Mouse (Mus musculus) thymus, adult 2 months (tissue): ENCODE data around the gene Zfp27. TPM values are rescaled to one million over a fixed set of nuclear protein-coding genes. Genes with fewer than 3 reads are reported as not detected.

Experiments used
- DNase-seq: peaks from one replicate; pipeline ENCODE4 v3.0.0; 2021
- H3K27ac ChIP-seq: fragments of 200-500 bp; 2 replicates; pipeline ENCODE4 v1.5.1; 2012; ENCODE audit warnings: low read length, control low read depth; ENCODE audit not compliant: control insufficient read depth, insufficient read depth
- H3K27me3 ChIP-seq: fragments of 200-500 bp; 2 replicates; pipeline ENCODE4 v1.6.1; 2012; ENCODE audit warnings: mild to moderate bottlenecking, low read length, moderate library complexity, mixed read lengths; ENCODE audit not compliant: control insufficient read depth, insufficient read depth
- H3K36me3 ChIP-seq: fragments of 200-500 bp; 2 replicates; pipeline ENCODE4 v1.6.1; 2012; ENCODE audit warnings: mild to moderate bottlenecking, low read length, moderate library complexity; ENCODE audit not compliant: control insufficient read depth, insufficient read depth
- H3K4me1 ChIP-seq: fragments of 200-500 bp; replicated peaks from 2 replicates; pipeline ENCODE4 v1.6.1; 2012; ENCODE audit warnings: low read length; ENCODE audit not compliant: control insufficient read depth, insufficient read depth
- H3K4me3 ChIP-seq: fragments of 200-500 bp; 2 replicates; pipeline ENCODE4 v1.5.1; 2012; ENCODE audit warnings: mild to moderate bottlenecking, low read length, control low read depth, moderate library complexity; ENCODE audit not compliant: control insufficient read depth, insufficient read depth
- CTCF ChIP-seq: fragments of 200-500 bp; IDR thresholded peaks from 2 replicates; pipeline ENCODE4 v1.5.1; 2012; ENCODE audit warnings: mild to moderate bottlenecking, control low read depth, low read length, moderate library complexity, borderline replicate concordance; ENCODE audit not compliant: control insufficient read depth, poor library complexity, insufficient read depth; ENCODE audit errors: extremely low read depth
- POLR2A ChIP-seq: fragments of 200-500 bp; IDR thresholded peaks from 2 replicates; pipeline ENCODE4 v1.6.1; 2012; ENCODE audit warnings: mild to moderate bottlenecking, low read length, control low read depth, moderate library complexity; ENCODE audit not compliant: control insufficient read depth, poor library complexity, insufficient read depth; ENCODE audit errors: extremely low read depth
- WGBS: fragments of 180-500 bp; shearing (Covaris S2); methylation state at CpG from one replicate; pipeline ENCODE4 v1.1.7; 2018; 5-methylcytosine and 5-hydroxymethylcytosine counted together
- polyA plus RNA-seq: library from polyadenylated mRNA; depleted of rRNA; stranded (reverse); fragments of >200 nt; gene quantifications from 2 replicates; pipeline ENCODE4 v1.2.3, GENCODE M21; 2012; rRNA removed

Zfp27 gene
- polyA plus RNA-seq, 1 experiment, result 2.5 TPM

DNA sequence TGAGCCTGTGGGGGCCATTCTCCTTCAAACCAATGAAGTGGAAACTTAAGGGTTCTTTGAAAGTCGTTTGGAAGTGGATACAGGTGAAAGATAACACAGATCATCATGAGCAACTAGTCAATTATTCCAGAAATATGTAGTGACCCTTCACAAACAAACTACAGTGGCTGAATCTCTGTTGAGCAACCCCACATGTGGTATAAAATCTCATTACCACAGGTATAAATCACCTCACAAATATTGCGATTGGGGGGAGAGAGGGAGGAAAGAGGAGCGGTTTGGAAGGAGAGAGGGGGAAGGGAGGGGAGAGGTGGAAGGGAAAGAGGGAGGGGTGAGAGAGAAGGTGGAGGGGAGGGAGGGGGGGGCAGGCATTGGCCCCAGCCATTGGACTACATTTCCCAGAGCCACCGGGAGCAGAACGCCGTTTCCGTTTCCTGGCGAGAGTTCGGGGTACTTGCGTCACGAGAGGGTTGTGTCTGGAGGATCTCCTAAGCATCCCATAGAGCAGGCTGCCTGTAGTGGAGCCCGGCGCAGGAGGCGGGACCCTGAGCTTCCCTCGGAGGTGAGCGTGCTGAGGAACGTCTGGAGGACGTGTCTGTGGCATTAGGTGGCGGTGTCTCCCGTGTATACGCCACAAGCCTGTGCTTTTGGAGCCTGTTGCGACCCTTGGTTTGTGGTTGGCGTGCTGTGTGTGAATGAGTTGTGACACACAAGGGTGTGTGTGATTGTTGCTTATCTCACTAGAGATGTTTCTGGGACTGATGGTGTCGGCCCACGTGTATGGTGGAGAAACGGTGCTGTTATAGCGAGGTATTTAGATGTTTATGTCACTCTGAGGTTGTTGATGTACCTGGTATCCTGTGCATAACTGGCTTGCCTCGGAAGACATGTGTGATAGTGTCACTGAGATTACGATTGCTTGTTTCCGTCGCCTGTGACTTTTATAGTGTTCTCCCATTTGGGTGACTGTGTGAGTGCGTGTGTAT lies 46.5 kb downstream of the Zfp27 start, which contains the start of gene Zfp420:
Gene Zfp420, plus strand, starts transcription at position 448 of the 986 bp plus-strand sequence.
- TF ChIP-seq CTCF, result 0 out of 2 replicates have a peak, but pooled peaks have one; percentile 14
- 0 out of 2 replicates have a peak, but pooled peaks have one; percentile 43 for TF ChIP-seq POLR2A
- Histone ChIP-seq H3K27ac (peak within 1 kb of the TSS; percentile 25; the same call in 1 of the 2 replicates), H3K36me3 (no peaks in the 10 kb centered on the region), H3K4me1 (no peaks in the 10 kb centered on the region), H3K27me3 (no peaks in the 10 kb centered on the region), H3K4me3 (peak within 1 kb of the TSS; percentile 52)
- DNase-seq, result peak; percentile 84
- 4% methylated on average over 32 of the region's 32 CpGs for WGBS

DNA sequence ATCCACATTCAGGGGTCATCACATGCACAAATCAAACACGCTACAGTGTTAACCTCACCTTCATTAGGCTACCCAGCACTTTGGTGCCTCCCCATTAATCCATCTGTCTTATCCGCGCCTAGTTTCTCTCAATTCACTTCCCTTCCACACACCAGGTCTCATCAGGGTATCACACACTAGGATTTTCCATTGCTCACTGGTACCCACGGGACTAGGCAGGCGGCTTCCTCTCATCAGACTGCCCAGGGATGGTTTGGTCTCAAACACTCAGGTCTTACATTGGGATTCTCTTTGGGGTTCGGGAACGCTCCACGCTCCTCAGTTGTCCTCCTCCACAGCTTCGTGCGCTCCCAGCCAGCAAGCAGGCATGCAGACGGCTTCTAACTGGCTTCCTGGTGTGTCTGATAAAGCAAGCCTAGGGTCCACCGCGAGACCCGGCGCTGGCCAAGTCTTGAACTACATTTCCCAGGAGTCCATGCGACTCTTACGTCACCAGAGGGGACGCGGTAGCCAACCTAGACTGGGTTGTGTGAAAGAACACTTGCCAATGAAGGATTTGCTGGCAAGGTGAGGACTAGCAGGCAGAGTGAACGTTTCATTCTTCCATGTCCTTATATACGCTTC lies 53.0 kb downstream of the Zfp27 start, which contains the start of gene Zfp940:
Gene Zfp940, minus strand, starts transcription at position 451 of the 624 bp plus-strand sequence.
- Histone ChIP-seq H3K27me3 (no peaks in the 10 kb centered on the region), H3K4me1 (peaks cover 6% of the 10 kb centered on the region), H3K36me3 (no peaks in the 10 kb centered on the region), H3K27ac (no peak within 1 kb of the TSS), H3K4me3 (peak within 1 kb of the TSS; percentile 85)
- TF ChIP-seq POLR2A (peak; percentile 33; the same call in 1 of the 2 replicates), CTCF (no peak)
- 2% methylated on average over 21 of the region's 21 CpGs for WGBS
- peak; percentile 91 for DNase-seq

DNA sequence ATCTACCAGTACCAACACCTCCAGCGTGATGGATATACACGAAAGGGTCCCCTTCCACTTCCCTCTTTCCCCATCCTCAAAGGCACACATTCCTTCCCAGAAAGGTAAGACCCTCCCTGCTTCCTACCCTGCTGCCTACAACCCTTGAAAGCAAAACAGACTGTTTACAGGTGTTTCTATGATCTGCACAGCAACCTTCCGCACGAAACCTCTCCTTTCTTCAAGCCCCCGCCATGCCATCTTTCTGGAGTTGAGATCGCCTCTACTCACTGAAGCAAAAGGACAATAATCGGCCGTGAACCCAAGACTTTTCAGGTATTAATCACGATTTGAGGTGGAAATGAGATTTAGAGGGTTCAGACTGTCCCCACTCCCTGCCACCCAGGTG lies 53.5 kb downstream of the Zfp27 start:
- no peaks in the 10 kb centered on the region for H3K27me3 ChIP-seq
- no peaks in the 10 kb centered on the region for H3K36me3 ChIP-seq
- TF ChIP-seq CTCF (no peak), POLR2A (no peak)
- no peak for DNase-seq
- H3K27ac ChIP-seq, result no peak overlapping the region
- H3K4me1 ChIP-seq, result peaks cover 6% of the 10 kb centered on the region
- 59% methylated on average over 9 of the region's 9 CpGs for WGBS
- peak overlapping the region; percentile 85; the same call in 1 of the 2 replicates for H3K4me3 ChIP-seq

DNA sequence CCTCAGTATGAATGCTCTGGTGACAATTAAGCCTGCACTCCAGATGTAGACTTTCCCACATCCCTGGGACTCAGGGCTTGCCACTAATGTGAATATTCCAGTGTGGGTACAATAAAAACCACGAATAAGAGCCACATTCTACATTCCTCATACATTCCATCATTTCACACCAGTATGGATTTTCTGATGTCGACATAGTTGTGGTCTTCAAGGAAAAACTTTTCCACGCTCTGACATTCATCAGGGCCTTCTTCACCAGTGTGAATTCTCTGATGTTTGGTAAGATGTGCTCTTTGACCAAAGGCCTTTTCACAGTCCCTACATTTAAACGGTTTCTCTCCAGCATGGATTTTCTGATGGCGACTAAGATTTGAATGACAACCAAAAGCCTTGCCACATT lies 61.8 kb downstream of the Zfp27 start:
- DNase-seq, result no peak
- H3K27me3 ChIP-seq, result no peaks in the 10 kb centered on the region
- no peak overlapping the region for H3K27ac ChIP-seq
- WGBS, result 95% methylated on average over 5 of the region's 5 CpGs
- no peaks in the 10 kb centered on the region for H3K4me1 ChIP-seq
- TF ChIP-seq POLR2A, result no peak
- TF ChIP-seq CTCF, result no peak
- no peak overlapping the region for H3K4me3 ChIP-seq
- peaks cover 13% of the 10 kb centered on the region for H3K36me3 ChIP-seq

Other genes starting within 250 kb of the Zfp27 start
- 0.13 TPM in 1 of 2 replicates, not detected in the other for gene Catsperg2, start 179.5 kb downstream of the Zfp27 start, polyA plus RNA-seq
- gene Zfp84, start 138.0 kb downstream of the Zfp27 start, polyA plus RNA-seq, result 8.6 and 9.0 TPM in 2 replicates
- 1.3 and 1.6 TPM in 2 replicates for gene Zfp30, start 122.6 kb downstream of the Zfp27 start, polyA plus RNA-seq
- gene Zfp790, start 90.5 kb downstream of the Zfp27 start, polyA plus RNA-seq, result 3.4 and 3.5 TPM in 2 replicates
- 0.89 and 1.0 TPM in 2 replicates for gene Zfp940, start 52.9 kb downstream of the Zfp27 start, polyA plus RNA-seq
- gene Zfp420, start 46.6 kb downstream of the Zfp27 start, polyA plus RNA-seq, result 1.3 and 1.5 TPM in 2 replicates
- gene Zfp383, start 1.7 kb upstream of the Zfp27 start, polyA plus RNA-seq, result 0.36 and 0.63 TPM in 2 replicates
- 11.8 and 12.3 TPM in 2 replicates for gene Zfp74, start 47.5 kb upstream of the Zfp27 start, polyA plus RNA-seq
- gene Zfp568, start 77.4 kb upstream of the Zfp27 start, polyA plus RNA-seq, result 4.4 and 4.6 TPM in 2 replicates
- gene Zfp14, start 144.8 kb upstream of the Zfp27 start, polyA plus RNA-seq, result 2.2 and 3.3 TPM in 2 replicates
- 1.5 and 1.7 TPM in 2 replicates for gene Zfp82, start 166.3 kb upstream of the Zfp27 start, polyA plus RNA-seq
- gene Gm26920, start 183.8 kb upstream of the Zfp27 start, polyA plus RNA-seq, result not detected in 2 replicates
- gene Zfp566, start 184.0 kb upstream of the Zfp27 start, polyA plus RNA-seq, result 4.4 and 6.8 TPM in 2 replicates
- gene Zfp260, start 188.2 kb upstream of the Zfp27 start, polyA plus RNA-seq, result 30.6 and 36.4 TPM in 2 replicates
- 5.4 and 8.1 TPM in 2 replicates for gene Zfp382, start 215.4 kb upstream of the Zfp27 start, polyA plus RNA-seq